Mouse (Mus musculus): ENCODE measurements at regions not wholly inside any gene's neighbourhood (a gene's known extent, or its start where the extent isn't known, plus 50 kb on each side); places are given as distances from the start of the nearest gene placed in this dataset.

- no peak for DNase-seq (ENCODE audit: low spot score in 2 of 2)
Observed at GRCm38 (mm10) chr8:12503344-12503743, 69.5 kb upstream of the Spaca7 start.

GRCm38 (mm10) chr8:12504240-12504639, 68.6 kb upstream of the Spaca7 start:
- DNase-seq (ENCODE audit: low spot score in 2 of 2), result no peak

GRCm38 (mm10) chr8:12504777-12505176, 68.1 kb upstream of the Spaca7 start:
- no peak for DNase-seq (ENCODE audit: low spot score in 2 of 2)

- DNase-seq (ENCODE audit: low spot score in 2 of 2), result no peak
Observed at GRCm38 (mm10) chr8:12510233-12510632, 62.6 kb upstream of the Spaca7 start.

GRCm38 (mm10) chr8:12513042-12513441, 59.8 kb upstream of the Spaca7 start:
- no peak for DNase-seq (ENCODE audit: low spot score in 2 of 2)

- DNase-seq (ENCODE audit: low spot score in 2 of 2), result no peak
Observed at GRCm38 (mm10) chr8:12514138-12514537, 58.7 kb upstream of the Spaca7 start.

GRCm38 (mm10) chr8:12521636-12522035, 51.2 kb upstream of the Spaca7 start:
- DNase-seq (ENCODE audit: low spot score in 2 of 2), result no peak

All from right cerebral cortex, adult 2 months (tissue).